Mouse (Mus musculus): ENCODE data around the gene Snx7. TPM values are rescaled to one million over a fixed set of nuclear protein-coding genes. Genes with fewer than 3 reads are reported as not detected.

Gene Snx7
- polyA plus RNA-seq, 1 experiment: 53.9 TPM

GRCm38 (mm10) chr3:117788800-117789693, 79.7 kb downstream of the Snx7 start:
- TF ChIP-seq POLR2A (IDR thresholded peaks at IDR 0.05; ENCODE audit: low read depth, low read length) (no peak), CTCF (conservative IDR thresholded peaks at IDR 0.05; ENCODE audit: insufficient read depth, insufficient read length, low read depth, low read length) (0 out of 2 replicates have a peak, but pooled peaks have one; percentile 11)
- H3K27ac ChIP-seq (ENCODE audit: insufficient read depth, low read depth, low read length): no peak overlapping the region
- peaks cover 5% of the 10 kb centered on the region for H3K4me1 ChIP-seq (ENCODE audit: control insufficient read depth, insufficient read depth, low read length)
- DNase-seq: peak; percentile 24
- no peaks in the 10 kb centered on the region; the same call in 1 of the 2 replicates for H3K36me3 ChIP-seq (ENCODE audit: control insufficient read depth, insufficient read depth, low read length)
- 72% methylated on average over 14 of the region's 14 CpGs for WGBS
- no peaks in the 10 kb centered on the region for H3K27me3 ChIP-seq (replicated peaks; ENCODE audit: control insufficient read depth, insufficient read depth, low read length)
- no peak overlapping the region for H3K4me3 ChIP-seq (ENCODE audit: insufficient read depth, low read depth, low read length)

- H3K4me3 ChIP-seq (ENCODE audit: insufficient read depth, low read depth, low read length): no peak overlapping the region
- no peak overlapping the region for H3K27ac ChIP-seq (ENCODE audit: insufficient read depth, low read depth, low read length)
- H3K4me1 ChIP-seq (ENCODE audit: control insufficient read depth, insufficient read depth, low read length): peaks cover 5% of the 10 kb centered on the region
- no peak for TF ChIP-seq CTCF (conservative IDR thresholded peaks at IDR 0.05; ENCODE audit: insufficient read depth, insufficient read length, low read depth, low read length)
- TF ChIP-seq POLR2A (IDR thresholded peaks at IDR 0.05; ENCODE audit: low read depth, low read length): no peak
- peak; percentile 69 for DNase-seq
- H3K36me3 ChIP-seq (ENCODE audit: control insufficient read depth, insufficient read depth, low read length): no peaks in the 10 kb centered on the region
- no peaks in the 10 kb centered on the region for H3K27me3 ChIP-seq (replicated peaks; ENCODE audit: control insufficient read depth, insufficient read depth, low read length)
- WGBS: 46% methylated on average over 6 of the region's 6 CpGs
These were observed 81.5 kb downstream of the Snx7 start for GRCm38 (mm10) chr3:117787247-117787646.

- 84% methylated on average over 5 of the region's 5 CpGs for WGBS
- Histone ChIP-seq H3K27me3 (replicated peaks; ENCODE audit: control insufficient read depth, insufficient read depth, low read length) (no peaks in the 10 kb centered on the region), H3K27ac (ENCODE audit: insufficient read depth, low read depth, low read length) (no peak overlapping the region), H3K4me3 (ENCODE audit: insufficient read depth, low read depth, low read length) (no peak overlapping the region), H3K4me1 (ENCODE audit: control insufficient read depth, insufficient read depth, low read length) (no peaks in the 10 kb centered on the region), H3K36me3 (ENCODE audit: control insufficient read depth, insufficient read depth, low read length) (no peaks in the 10 kb centered on the region)
- TF ChIP-seq CTCF (conservative IDR thresholded peaks at IDR 0.05; ENCODE audit: insufficient read depth, insufficient read length, low read depth, low read length) (no peak), POLR2A (IDR thresholded peaks at IDR 0.05; ENCODE audit: low read depth, low read length) (no peak)
- DNase-seq: no peak
These were observed 116.5 kb downstream of the Snx7 start for GRCm38 (mm10) chr3:117752151-117752757.

- TF ChIP-seq CTCF (conservative IDR thresholded peaks at IDR 0.05; ENCODE audit: insufficient read depth, insufficient read length, low read depth, low read length) (0 out of 2 replicates have a peak, but pooled peaks have one; percentile 27), POLR2A (IDR thresholded peaks at IDR 0.05; ENCODE audit: low read depth, low read length) (no peak)
- no peak overlapping the region for H3K4me3 ChIP-seq (ENCODE audit: insufficient read depth, low read depth, low read length)
- no peaks in the 10 kb centered on the region for H3K27me3 ChIP-seq (replicated peaks; ENCODE audit: control insufficient read depth, insufficient read depth, low read length)
- H3K4me1 ChIP-seq (ENCODE audit: control insufficient read depth, insufficient read depth, low read length): no peaks in the 10 kb centered on the region
- 57% methylated on average over 2 of the region's 2 CpGs for WGBS
- no peak overlapping the region for H3K27ac ChIP-seq (ENCODE audit: insufficient read depth, low read depth, low read length)
- DNase-seq: no peak
- no peaks in the 10 kb centered on the region for H3K36me3 ChIP-seq (ENCODE audit: control insufficient read depth, insufficient read depth, low read length)
These were observed 117.1 kb downstream of the Snx7 start for GRCm38 (mm10) chr3:117751665-117752064.

GRCm38 (mm10) chr3:117749256-117749655, 119.5 kb downstream of the Snx7 start:
- H3K36me3 ChIP-seq (ENCODE audit: control insufficient read depth, insufficient read depth, low read length): no peaks in the 10 kb centered on the region
- WGBS: 82% methylated on average over 3 of the region's 3 CpGs
- no peak for DNase-seq
- no peak overlapping the region for H3K27ac ChIP-seq (ENCODE audit: insufficient read depth, low read depth, low read length)
- no peaks in the 10 kb centered on the region for H3K4me1 ChIP-seq (ENCODE audit: control insufficient read depth, insufficient read depth, low read length)
- no peaks in the 10 kb centered on the region for H3K27me3 ChIP-seq (replicated peaks; ENCODE audit: control insufficient read depth, insufficient read depth, low read length)
- TF ChIP-seq CTCF (conservative IDR thresholded peaks at IDR 0.05; ENCODE audit: insufficient read depth, insufficient read length, low read depth, low read length) (no peak), POLR2A (IDR thresholded peaks at IDR 0.05; ENCODE audit: low read depth, low read length) (no peak)
- no peak overlapping the region for H3K4me3 ChIP-seq (ENCODE audit: insufficient read depth, low read depth, low read length)

GRCm38 (mm10) chr3:117739760-117740159, 129.0 kb downstream of the Snx7 start:
- TF ChIP-seq POLR2A (IDR thresholded peaks at IDR 0.05; ENCODE audit: low read depth, low read length): no peak
- no peak for TF ChIP-seq CTCF (conservative IDR thresholded peaks at IDR 0.05; ENCODE audit: insufficient read depth, insufficient read length, low read depth, low read length)
- no peak overlapping the region for H3K27ac ChIP-seq (ENCODE audit: insufficient read depth, low read depth, low read length)
- H3K4me1 ChIP-seq (ENCODE audit: control insufficient read depth, insufficient read depth, low read length): no peaks in the 10 kb centered on the region
- no peaks in the 10 kb centered on the region for H3K36me3 ChIP-seq (ENCODE audit: control insufficient read depth, insufficient read depth, low read length)
- H3K27me3 ChIP-seq (replicated peaks; ENCODE audit: control insufficient read depth, insufficient read depth, low read length): no peaks in the 10 kb centered on the region
- no peak for DNase-seq
- WGBS: 79% methylated on average over 5 of the region's 5 CpGs
- no peak overlapping the region for H3K4me3 ChIP-seq (ENCODE audit: insufficient read depth, low read depth, low read length)

GRCm38 (mm10) chr3:117732661-117733060, 136.1 kb downstream of the Snx7 start:
- H3K4me3 ChIP-seq (ENCODE audit: insufficient read depth, low read depth, low read length): no peak overlapping the region
- H3K27me3 ChIP-seq (replicated peaks; ENCODE audit: control insufficient read depth, insufficient read depth, low read length): no peaks in the 10 kb centered on the region
- DNase-seq: no peak
- no peaks in the 10 kb centered on the region for H3K36me3 ChIP-seq (ENCODE audit: control insufficient read depth, insufficient read depth, low read length)
- H3K4me1 ChIP-seq (ENCODE audit: control insufficient read depth, insufficient read depth, low read length): no peaks in the 10 kb centered on the region
- no peak overlapping the region for H3K27ac ChIP-seq (ENCODE audit: insufficient read depth, low read depth, low read length)
- TF ChIP-seq CTCF (conservative IDR thresholded peaks at IDR 0.05; ENCODE audit: insufficient read depth, insufficient read length, low read depth, low read length) (no peak), POLR2A (IDR thresholded peaks at IDR 0.05; ENCODE audit: low read depth, low read length) (no peak)
- WGBS: 77% methylated on average over 4 of the region's 4 CpGs

Data from kidney, adult 2 months (tissue).